Mouse (Mus musculus): ENCODE results near the gene Gm3002.
"Not testable (repeated sequence)": the region's sequence is repeated elsewhere in the genome, so short reads cannot be mapped to it uniquely, and the experiment has no call there.

- not testable (repeated sequence) for TF ChIP-seq CTCF (IDR thresholded peaks at IDR 0.05; ENCODE audit: borderline replicate concordance, extremely low read depth, insufficient read depth, insufficient read length); POLR2A (IDR thresholded peaks at IDR 0.05; ENCODE audit: borderline replicate concordance, extremely low read depth, insufficient read depth, insufficient read length, poor library complexity, severe bottlenecking)
These were observed 74.0 kb downstream of the Gm3002 start, which contains the start of gene Gm2916 for GRCm38 (mm10) chr14:3883872-3884271.
